In the genomic region with DNA sequence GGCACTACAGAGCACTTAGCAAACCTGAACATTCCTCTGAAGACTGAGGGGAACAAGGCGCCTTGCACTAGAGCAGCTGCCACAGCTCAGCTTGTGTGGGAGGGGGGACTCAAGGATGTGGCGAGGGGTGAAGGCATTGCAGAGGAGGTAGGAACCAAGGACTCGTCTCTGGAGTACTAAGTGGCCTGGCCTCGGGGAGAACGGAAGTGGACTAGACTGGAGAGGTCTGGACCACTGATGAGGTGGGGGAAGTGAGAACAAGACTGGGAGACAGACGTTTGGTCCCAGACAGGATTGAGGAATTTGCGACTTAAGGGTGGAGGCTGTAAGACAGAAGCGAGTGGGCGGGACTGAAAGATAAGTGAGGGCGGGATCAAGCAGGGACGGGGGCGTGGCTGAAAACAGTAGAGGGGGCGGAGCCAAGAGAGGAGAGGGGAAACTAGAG, we compare ENCODE assay signal across 8 mouse cellular contexts. TPM values are rescaled to one million over a fixed set of nuclear protein-coding genes. Genes with fewer than 3 reads are reported as not detected.
DNase-seq lines count a peak whose midpoint lies in the region; ATAC-seq lines count a peak whose summit lies in the region.

No protein-coding gene starts in this region.

- no peaks in the 10 kb centered on the region for H3K36me3 ChIP-seq in hindbrain, embryonic 15.5 days

- no peaks in the 10 kb centered on the region for H3K9me3 ChIP-seq in hindbrain, embryonic 15.5 days

- peaks cover 50% of the 10 kb centered on the region for H3K4me1 ChIP-seq in hindbrain, embryonic 15.5 days (replicated peaks)

- peak overlapping the region; percentile 60 for H3K27ac ChIP-seq in hindbrain, embryonic 15.5 days (replicated peaks)

- peak; percentile 90 for DNase-seq in R1 (ENCODE audit: low read depth, low spot score)
- DNase-seq in cerebellum, adult 9-10 months, result peak; percentile 69
- DNase-seq in frontal cortex, postnatal 36 days (ENCODE audit: low spot score in 2 of 2), result peak; percentile 60 to 61
- peak; percentile 51 to 69 for DNase-seq in left cerebral cortex, adult 8-10 months (ENCODE audit: low spot score in 2 of 2)
- DNase-seq in lung, postnatal 4 days, result peak; percentile 81 to 82
- peak; percentile 63 to 71 for DNase-seq in right cerebral cortex, adult 2 months (ENCODE audit: low spot score in 2 of 2)

- H3K4me3 ChIP-seq in hindbrain, embryonic 15.5 days, result peak overlapping the region; percentile 98

- peak overlapping the region; percentile 80 for H3K4me2 ChIP-seq in hindbrain, embryonic 15.5 days

- H3K27me3 ChIP-seq in hindbrain, embryonic 15.5 days, result peaks cover 4% of the 10 kb centered on the region; the same call in 1 of the 2 replicates

- H3K9ac ChIP-seq in hindbrain, embryonic 15.5 days, result 0 out of 2 replicates have a peak overlapping the region, but pooled peaks have one; percentile 8

- 8% methylated on average over 13 of the region's 13 CpGs for WGBS in hindbrain, embryonic 15.5 days

- peak; percentile 16 for ATAC-seq in hindbrain, embryonic 15.5 days (ENCODE audit: low FRiP score, low read depth)
- no peak for ATAC-seq in erythroid progenitor cell, adult 5-6 weeks (replicated peaks; ENCODE audit: low FRiP score, poor library complexity, severe bottlenecking)

RNA-seq across cellular contexts. Expression of a gene that starts 1.8 kb away (rescaled TPM):
- 33.9 and 36.0 TPM in 2 replicates for polyA plus RNA-seq in hindbrain, embryonic 15.5 days (2015; fragmentation: Nextera tagmentation; extraction: Ambion mirVana)
- 10 to 100 TPM; 32.4 to 38.4 (median 37.2) TPM for total RNA-seq in left cerebral cortex, adult 8-10 months (2022)
- total RNA-seq in erythroid progenitor cell, adult 5-6 weeks (2015; ENCODE audit: low replicate concordance), result not detected in 2 replicates
- 1.9 and 2.1 TPM in 2 replicates for total RNA-seq in erythroid progenitor cell, adult 5-6 weeks (2017; ENCODE audit: low replicate concordance)

Comparison
In these comparisons a context has a peak if more than half of its experiments do, and no peak if none do; other contexts are left out.
1. RNA of a gene that starts 1.8 kb away (total RNA-seq): 32.4 to 38.4 TPM in left cerebral cortex, adult 8-10 months; 1.9 to 2.1 TPM in erythroid progenitor cell, adult 5-6 weeks; every median in the first group is over 10 times any median in the second.
2. Peak in every context shown above with its lines, with median percentiles within 50 percentile points of each other: DNase-seq.